Mouse (Mus musculus) hindbrain, embryonic 14.5 days (tissue): ENCODE measurements around the gene Pigx. TPM values are rescaled to one million over a fixed set of nuclear protein-coding genes. Genes with fewer than 3 reads are reported as not detected.
"Not testable (repeated sequence)": the region's sequence is repeated elsewhere in the genome, so short reads cannot be mapped to it uniquely, and the experiment has no call there.

Experiments
- ATAC-seq: fragments of 200-750 bp; cut with Nextera tagmentation; 2 replicates; pipeline ENCODE4 v1.8.0; 2017; ENCODE audit warnings: moderate number of reproducible peaks, mild to moderate bottlenecking, moderate TSS enrichment, moderate library complexity; ENCODE audit not compliant: low FRiP score
- DNase-seq: peaks from one replicate; pipeline ENCODE4 v3.0.0-alpha.2; 2015; ENCODE audit warnings: low spot score
- H3K27ac ChIP-seq: fragments of 300-500 bp; sonication (generic); 2 replicates; pipeline ENCODE4 v1.5.1; 2014; ENCODE audit warnings: mild to moderate bottlenecking, moderate library complexity
- H3K27me3 ChIP-seq: fragments of 300-500 bp; sonication (generic); 2 replicates; pipeline ENCODE4 v1.6.1; 2014; ENCODE audit warnings: mild to moderate bottlenecking, low read length, mixed read lengths; ENCODE audit not compliant: control insufficient read depth, insufficient read depth
- H3K36me3 ChIP-seq: fragments of 300-500 bp; sonication (generic); replicated peaks from 2 replicates; pipeline ENCODE4 v1.6.1; 2014; ENCODE audit not compliant: control insufficient read depth, insufficient read depth
- H3K4me1 ChIP-seq: fragments of 300-500 bp; sonication (generic); replicated peaks from 2 replicates; pipeline ENCODE4 v1.6.1; 2014; ENCODE audit warnings: antibody characterized with exemption, low read length, mixed read lengths; ENCODE audit not compliant: control insufficient read depth, insufficient read depth
- H3K4me2 ChIP-seq: fragments of 300-500 bp; sonication (generic); replicated peaks from 2 replicates; pipeline ENCODE4 v1.6.1; 2014; ENCODE audit warnings: mild to moderate bottlenecking, moderate library complexity
- H3K4me3 ChIP-seq: fragments of 300-500 bp; sonication (generic); replicated peaks from 2 replicates; pipeline ENCODE4 v1.5.1; 2014; ENCODE audit warnings: mild to moderate bottlenecking, low read length
- H3K9ac ChIP-seq: fragments of 300-500 bp; sonication (generic); 2 replicates; pipeline ENCODE4 v1.6.1; 2014
- H3K9me3 ChIP-seq: fragments of 300-500 bp; sonication (generic); 2 replicates; pipeline ENCODE4 v1.6.1; 2016; ENCODE audit warnings: low read length; ENCODE audit not compliant: control insufficient read depth
- WGBS: fragments of 180-500 bp; shearing (Covaris S2); extraction: QIAGEN DNeasy Blood & Tissue Kit; methylation state at CpG from one replicate; pipeline ENCODE4 v1.1.7; 2014; 5-methylcytosine and 5-hydroxymethylcytosine counted together
- polyA plus RNA-seq: library from polyadenylated mRNA; unstranded; fragments of >200 nt; fragmentation: Nextera tagmentation; extraction: Ambion mirVana; gene quantifications from 2 replicates; pipeline ENCODE4 v1.2.1, GENCODE M21; 2014

Pigx gene
- polyA plus RNA-seq, 1 experiment from 2014 or later, result 109 TPM

DNA sequence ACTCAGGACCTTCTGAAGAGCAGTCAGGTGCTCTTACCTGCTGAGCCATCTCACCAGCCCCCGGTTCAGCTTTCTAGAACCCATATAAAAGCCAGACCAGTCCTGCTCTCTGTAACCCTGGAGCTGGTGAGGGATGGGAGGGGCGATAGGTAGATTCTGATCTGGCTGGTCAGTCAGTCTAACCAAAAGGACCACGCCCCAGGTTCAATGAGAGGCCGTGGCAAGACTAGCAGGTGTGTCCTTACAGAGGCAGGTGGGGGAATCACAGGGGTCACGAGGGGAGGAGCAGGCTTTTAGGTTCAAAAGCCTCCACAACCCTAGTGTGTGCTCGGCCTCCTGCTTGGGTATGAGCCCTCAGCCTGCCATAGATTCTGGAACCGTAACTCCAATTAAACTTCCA is 8.1 kb downstream of the Pigx start:
- Histone ChIP-seq H3K36me3 (peaks cover 71% of the 10 kb centered on the region), H3K27ac (no peak overlapping the region), H3K4me3 (no peak overlapping the region), H3K9me3 (no peaks in the 10 kb centered on the region), H3K27me3 (no peaks in the 10 kb centered on the region), H3K4me2 (no peak overlapping the region), H3K9ac (no peak overlapping the region), H3K4me1 (no peaks in the 10 kb centered on the region)
- DNase-seq, result no peak
- 95% methylated on average over 7 of the region's 7 CpGs for WGBS
- ATAC-seq, result no peak

DNA sequence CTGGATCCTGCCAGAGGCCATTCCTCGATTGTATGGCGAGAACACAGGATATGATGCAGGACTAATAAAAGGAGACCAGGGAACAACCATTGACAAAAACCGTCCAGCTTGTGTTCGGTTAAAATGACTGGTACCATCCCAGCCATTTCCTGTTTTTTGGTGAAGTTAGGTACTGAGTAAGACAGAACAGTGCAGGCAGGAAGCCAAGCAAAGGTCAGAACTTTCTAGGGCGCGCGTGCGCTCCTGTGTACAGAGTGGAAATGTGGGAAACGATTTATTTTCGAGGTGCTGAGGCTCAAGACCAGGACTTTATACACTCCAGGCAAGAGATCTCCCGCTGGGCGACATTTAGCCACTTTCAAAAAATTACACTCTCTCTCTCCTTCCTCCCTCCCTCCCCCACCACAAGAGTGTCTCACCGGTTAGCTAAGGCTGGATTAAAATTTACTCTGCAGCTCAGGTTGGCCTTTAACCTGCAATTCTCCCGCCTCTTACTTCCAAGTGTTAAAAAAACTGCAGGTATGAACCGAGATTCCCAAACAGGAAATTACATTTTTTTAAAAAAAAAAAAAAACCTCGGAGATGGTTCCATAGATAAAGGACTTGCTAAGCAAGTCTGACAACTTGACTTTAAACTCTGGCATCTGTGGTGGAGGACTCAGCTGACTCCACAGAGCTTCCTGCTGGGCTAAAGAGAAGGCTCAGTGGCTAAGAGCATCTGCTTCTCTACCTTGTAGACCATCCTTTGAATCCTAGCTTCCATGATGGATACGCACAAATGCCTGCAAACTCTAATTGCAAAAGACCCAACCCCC is 11.7 kb downstream of the Pigx start:
- Histone ChIP-seq H3K4me1 (no peaks in the 10 kb centered on the region), H3K9ac (no peak overlapping the region), H3K4me2 (no peak overlapping the region), H3K9me3 (no peaks in the 10 kb centered on the region), H3K4me3 (no peak overlapping the region), H3K27ac (no peak overlapping the region), H3K27me3 (no peaks in the 10 kb centered on the region), H3K36me3 (peaks cover 89% of the 10 kb centered on the region)
- WGBS, result 89% methylated on average over 17 of the region's 17 CpGs
- DNase-seq (no peak), ATAC-seq (no peak)

DNA sequence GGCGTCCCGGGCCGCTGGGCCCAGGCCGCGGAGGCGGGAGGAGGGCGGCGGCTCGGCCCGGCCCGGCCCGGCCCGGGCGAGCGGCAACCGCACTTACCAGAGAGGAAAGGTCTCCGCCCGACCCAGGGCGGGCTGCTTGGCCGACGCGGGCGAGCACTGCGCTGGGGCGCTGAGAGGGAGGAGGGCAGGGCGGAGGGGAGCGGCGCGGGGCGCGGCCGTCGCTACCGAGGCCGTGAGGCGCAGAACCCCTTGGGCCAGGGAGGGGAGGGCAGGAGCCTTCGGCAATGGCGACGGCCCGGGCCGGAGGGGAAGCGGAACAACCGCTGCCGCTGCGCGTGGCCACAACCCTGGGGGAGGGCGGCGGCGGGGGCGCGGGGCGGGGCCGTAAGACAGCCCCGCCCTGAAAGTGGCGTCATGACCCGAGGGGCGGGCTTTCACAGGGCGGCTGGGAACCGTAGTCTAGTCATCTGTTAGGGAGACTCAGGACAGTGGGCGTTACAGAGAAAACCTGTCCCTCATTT is 20.5 kb downstream of the Pigx start, which contains the start of gene Pak2:
Gene Pak2 (minus strand): TSS at position 352 of the 521 bp plus-strand sequence.
- H3K36me3 ChIP-seq, result peaks cover 7% of the 10 kb centered on the region
- peaks cover 21% of the 10 kb centered on the region for H3K4me1 ChIP-seq
- ATAC-seq, result peak; percentile 95
- H3K9ac ChIP-seq, result peak within 1 kb of the TSS; percentile 94
- H3K4me2 ChIP-seq, result peak within 1 kb of the TSS; percentile 56
- H3K27me3 ChIP-seq, result no peaks in the 10 kb centered on the region
- peak; percentile 91 for DNase-seq
- under 1% methylated on average over 36 of the region's 60 CpGs for WGBS
- peak within 1 kb of the TSS; percentile 94 for H3K4me3 ChIP-seq
- peak within 1 kb of the TSS; percentile 92 for H3K27ac ChIP-seq
- H3K9me3 ChIP-seq, result no peaks in the 10 kb centered on the region

DNA sequence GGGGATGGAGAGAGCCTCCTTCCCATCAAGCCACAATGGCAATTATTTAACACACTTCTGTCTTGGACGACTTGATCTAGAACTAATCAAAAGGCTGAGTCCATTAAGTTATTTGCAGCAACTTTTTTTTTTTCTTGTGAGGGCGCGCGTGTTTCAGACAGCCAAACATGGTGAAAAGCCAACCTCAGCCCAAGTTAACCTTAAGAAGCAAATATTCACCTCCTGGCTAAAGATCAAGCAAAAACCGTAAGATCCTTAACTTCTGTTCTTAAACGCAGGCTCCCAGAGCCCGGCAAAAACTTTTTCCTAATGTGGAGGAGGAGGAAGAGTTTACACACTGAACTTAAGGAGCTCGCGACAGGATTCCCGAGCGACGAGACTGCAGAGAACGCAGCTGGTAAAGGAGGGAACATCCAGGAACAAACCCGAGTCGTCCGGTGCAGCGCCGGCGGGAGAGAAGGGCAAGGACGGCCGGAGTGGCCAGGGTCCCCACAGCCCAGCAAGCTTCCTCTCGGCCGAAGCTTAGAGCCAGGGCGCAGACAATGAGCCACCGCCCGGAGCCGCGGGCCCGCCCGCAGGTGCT is 21.0 kb downstream of the Pigx start:
- under 1% methylated on average over 30 of the region's 30 CpGs for WGBS
- Histone ChIP-seq H3K9ac (peak overlapping the region; percentile 94), H3K36me3 (peaks cover 3% of the 10 kb centered on the region), H3K27ac (peak overlapping the region; percentile 92), H3K9me3 (no peaks in the 10 kb centered on the region), H3K4me1 (peaks cover 21% of the 10 kb centered on the region), H3K27me3 (no peaks in the 10 kb centered on the region), H3K4me2 (peak overlapping the region; percentile 56), H3K4me3 (peak overlapping the region; percentile 94)
- ATAC-seq (no peak), DNase-seq (peak; percentile 35)

DNA sequence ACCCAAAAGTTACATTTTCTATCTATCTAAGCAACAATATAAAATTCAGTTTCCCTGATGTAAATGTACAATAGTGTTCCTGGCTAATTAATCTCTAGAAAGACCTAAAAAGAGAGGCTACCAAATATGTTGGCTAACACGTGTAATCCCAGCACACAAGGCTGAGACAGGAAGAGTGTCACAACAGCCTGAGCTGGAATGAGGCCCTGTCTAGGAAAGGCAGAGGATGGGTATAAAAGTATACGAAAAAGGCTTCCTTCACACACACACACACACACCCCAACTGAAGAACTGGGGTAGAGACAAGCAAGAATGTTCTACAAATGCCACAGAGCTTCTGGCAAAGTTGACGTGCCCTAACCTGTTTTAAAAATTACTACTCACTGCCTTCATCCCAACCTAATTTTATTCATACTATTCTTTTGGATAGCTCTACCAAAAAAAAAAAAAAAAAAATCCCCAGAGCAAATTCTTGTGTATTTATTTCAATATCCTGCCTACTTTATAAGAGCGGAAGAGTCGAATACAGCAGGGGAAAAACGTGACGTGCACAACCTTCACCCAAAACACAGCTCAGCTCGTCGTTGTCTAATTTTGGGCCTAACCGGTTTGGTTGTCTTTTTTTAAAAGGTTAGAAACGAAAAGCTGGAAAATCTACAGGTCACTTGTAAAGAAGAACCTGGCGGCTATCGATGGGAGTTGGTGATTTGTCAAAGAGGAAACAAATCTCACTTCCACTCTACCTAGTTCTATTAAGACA is 21.7 kb downstream of the Pigx start:
- Histone ChIP-seq H3K9me3 (no peaks in the 10 kb centered on the region), H3K4me1 (peaks cover 21% of the 10 kb centered on the region), H3K27ac (no peak overlapping the region), H3K4me2 (peak overlapping the region; percentile 56), H3K27me3 (no peaks in the 10 kb centered on the region), H3K36me3 (no peaks in the 10 kb centered on the region), H3K9ac (peak overlapping the region; percentile 94), H3K4me3 (peak overlapping the region; percentile 94)
- DNase-seq (no peak), ATAC-seq (no peak)
- WGBS, result 12% methylated on average over 13 of the region's 13 CpGs

DNA sequence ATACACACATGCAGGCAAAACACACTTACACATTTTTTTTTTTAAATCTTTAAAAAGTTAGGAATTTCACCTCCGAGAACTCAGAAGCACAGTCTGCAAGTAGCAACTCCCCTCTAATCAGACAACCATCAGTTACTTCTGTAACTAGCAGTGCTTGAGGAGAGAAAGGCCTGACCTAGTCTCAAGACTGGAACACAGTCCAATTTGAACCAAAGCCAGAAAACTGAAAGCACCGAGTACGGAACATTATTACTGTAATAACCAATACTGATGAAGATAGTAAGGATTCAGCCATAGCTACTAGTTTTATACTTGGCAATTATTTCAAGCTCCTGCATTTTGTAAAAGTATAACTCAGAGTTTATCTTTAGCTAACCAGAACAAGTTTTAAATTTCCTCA is 23.1 kb downstream of the Pigx start:
- DNase-seq (no peak), ATAC-seq (no peak)
- no peaks in the 10 kb centered on the region for H3K36me3 ChIP-seq
- H3K4me2 ChIP-seq, result 0 out of 2 replicates have a peak overlapping the region, but pooled peaks have one; percentile 22
- H3K27me3 ChIP-seq, result no peaks in the 10 kb centered on the region
- peaks cover 21% of the 10 kb centered on the region for H3K4me1 ChIP-seq
- no peak overlapping the region for H3K4me3 ChIP-seq
- H3K9ac ChIP-seq, result peak overlapping the region; percentile 3; the same call in 1 of the 2 replicates
- WGBS, result 85% methylated on average over 3 of the region's 3 CpGs
- H3K27ac ChIP-seq, result no peak overlapping the region
- H3K9me3 ChIP-seq, result no peaks in the 10 kb centered on the region

DNA sequence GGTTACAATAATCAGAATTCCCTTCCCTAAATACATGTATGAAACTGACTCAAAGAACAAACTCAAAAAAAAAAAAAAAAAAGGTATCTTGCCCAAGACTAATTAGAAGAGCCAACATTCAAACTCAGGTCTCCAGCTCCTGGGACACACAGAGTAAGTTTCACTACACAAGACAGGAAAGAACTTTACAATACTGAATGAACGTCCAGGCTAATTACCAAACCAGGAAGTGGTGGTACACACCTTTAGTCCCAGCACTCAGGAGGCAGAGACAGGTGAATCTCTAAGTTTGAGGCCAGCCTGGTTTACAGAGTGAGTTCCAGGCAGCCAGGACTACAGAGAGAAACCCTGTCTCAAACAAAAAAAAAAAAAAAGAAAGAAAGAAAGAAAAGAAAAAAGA is 23.8 kb downstream of the Pigx start:
- ATAC-seq, result no peak
- H3K36me3 ChIP-seq, result no peaks in the 10 kb centered on the region
- 64% methylated on average over 1 of the region's 1 CpGs for WGBS
- no peak for DNase-seq
- no peaks in the 10 kb centered on the region for H3K27me3 ChIP-seq
- H3K9ac ChIP-seq, result no peak overlapping the region
- H3K4me1 ChIP-seq, result peaks cover 21% of the 10 kb centered on the region
- no peaks in the 10 kb centered on the region for H3K9me3 ChIP-seq
- H3K4me3 ChIP-seq, result no peak overlapping the region
- no peak overlapping the region for H3K4me2 ChIP-seq
- H3K27ac ChIP-seq, result no peak overlapping the region

DNA sequence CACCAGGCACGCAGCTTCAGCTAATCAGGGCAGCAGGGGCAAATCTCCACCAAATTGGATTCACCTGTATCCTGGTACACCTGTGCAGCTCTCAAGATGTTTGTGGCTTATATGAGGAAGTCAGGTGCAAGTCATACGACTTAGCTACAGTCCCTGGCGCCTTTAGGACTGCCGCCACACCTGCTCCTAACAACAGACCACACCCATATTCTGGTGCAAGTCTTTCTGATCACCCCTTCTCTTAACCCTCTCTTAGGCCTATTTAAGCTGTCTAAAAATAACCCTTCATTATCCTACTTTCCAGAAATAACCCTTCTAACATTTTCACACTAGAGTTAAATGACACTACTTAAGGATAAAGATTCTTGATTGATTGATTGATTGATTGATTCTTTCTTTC is 29.5 kb downstream of the Pigx start:
- not testable (repeated sequence) for H3K9ac ChIP-seq, H3K36me3 ChIP-seq, H3K27ac ChIP-seq, ATAC-seq, H3K9me3 ChIP-seq, H3K4me2 ChIP-seq, H3K4me3 ChIP-seq, DNase-seq, H3K27me3 ChIP-seq, H3K4me1 ChIP-seq
- WGBS, result 81% methylated on average over 4 of the region's 4 CpGs
